Mouse (Mus musculus) embryonic facial prominence, embryonic 14.5 days (tissue): ENCODE measurements around the gene Dhx16. TPM values are rescaled to one million over a fixed set of nuclear protein-coding genes. Genes with fewer than 3 reads are reported as not detected.

Source experiments
- ATAC-seq: fragments of 200-750 bp; cut with Nextera tagmentation; 2 replicates; pipeline ENCODE4 v1.8.0; 2017; ENCODE audit warnings: low read depth, moderate number of reproducible peaks, moderate TSS enrichment
- DNase-seq: peaks from one replicate; pipeline ENCODE4 v3.0.0-alpha.2; 2015; ENCODE audit warnings: low spot score
- H3K27ac ChIP-seq: fragments of 300-500 bp; sonication (generic); replicated peaks from 2 replicates; pipeline ENCODE4 v1.5.1; 2014; ENCODE audit warnings: low read depth, mild to moderate bottlenecking, low read length, moderate library complexity
- H3K27me3 ChIP-seq: fragments of 300-500 bp; sonication (generic); replicated peaks from 2 replicates; pipeline ENCODE4 v1.6.1; 2014; ENCODE audit warnings: low read length; ENCODE audit not compliant: control insufficient read depth, insufficient read depth
- H3K36me3 ChIP-seq: fragments of 300-500 bp; sonication (generic); 2 replicates; pipeline ENCODE4 v1.6.1; 2014; ENCODE audit warnings: low read length, mixed read lengths; ENCODE audit not compliant: control insufficient read depth, insufficient read depth
- H3K4me1 ChIP-seq: fragments of 300-500 bp; sonication (generic); 2 replicates; pipeline ENCODE4 v1.6.1; 2014; ENCODE audit warnings: antibody characterized with exemption, low read length; ENCODE audit not compliant: control insufficient read depth, insufficient read depth
- H3K4me2 ChIP-seq: fragments of 300-500 bp; sonication (generic); 2 replicates; pipeline ENCODE4 v1.6.1; 2014; ENCODE audit warnings: low read depth, mild to moderate bottlenecking, low read length, moderate library complexity, mixed read lengths
- H3K4me3 ChIP-seq: fragments of 300-500 bp; sonication (generic); 2 replicates; pipeline ENCODE4 v1.5.1; 2014; ENCODE audit warnings: low read depth, mild to moderate bottlenecking, low read length
- H3K9ac ChIP-seq: fragments of 300-500 bp; sonication (generic); 2 replicates; pipeline ENCODE4 v1.6.1; 2014; ENCODE audit warnings: low read depth, mild to moderate bottlenecking, low read length, moderate library complexity, mixed read lengths
- H3K9me3 ChIP-seq: fragments of 300-500 bp; sonication (generic); 2 replicates; pipeline ENCODE4 v1.6.1; 2016; ENCODE audit warnings: low read length; ENCODE audit not compliant: control insufficient read depth
- WGBS: fragments of 180-500 bp; shearing (Covaris S2); extraction: QIAGEN DNeasy Blood & Tissue Kit; methylation state at CpG from one replicate; pipeline ENCODE4 v1.1.7; 2014; 5-methylcytosine and 5-hydroxymethylcytosine counted together
- polyA plus RNA-seq: library from polyadenylated mRNA; unstranded; fragments of >200 nt; fragmentation: Nextera tagmentation; extraction: Ambion mirVana; gene quantifications from 2 replicates; pipeline ENCODE4 v1.2.1, GENCODE M21; 2014

The Dhx16 gene
- polyA plus RNA-seq, 1 experiment from 2014 or later, result 40.2 TPM

DNA sequence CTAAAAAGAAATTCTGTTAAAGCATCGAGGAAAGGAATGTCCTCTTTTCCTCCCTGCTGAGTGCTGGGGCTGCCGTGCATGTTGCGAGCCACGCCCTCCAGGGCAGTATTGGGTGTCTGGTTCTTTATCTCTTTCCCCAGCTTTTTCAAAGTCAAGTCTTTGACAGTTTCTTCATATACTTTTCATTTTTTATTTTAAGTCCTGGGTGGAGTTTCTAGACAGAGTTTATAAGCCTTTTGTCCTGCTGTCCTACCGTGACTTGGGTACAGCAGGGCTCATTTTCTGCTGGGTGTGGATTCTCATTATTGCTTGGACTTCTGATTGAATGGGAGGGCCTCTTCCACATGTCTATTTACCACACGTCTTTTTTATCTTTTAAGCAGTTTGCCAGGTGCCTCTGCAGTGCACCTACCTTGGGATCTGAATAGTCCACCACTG, 40.3 kb downstream of the Dhx16 start:
- 42% methylated on average over 6 of the region's 6 CpGs for WGBS
- no peaks in the 10 kb centered on the region for H3K27me3 ChIP-seq
- H3K9ac ChIP-seq, result peak overlapping the region; percentile 92
- H3K4me1 ChIP-seq, result peaks cover 10% of the 10 kb centered on the region
- peak overlapping the region; percentile 98 for H3K27ac ChIP-seq
- no peaks in the 10 kb centered on the region for H3K9me3 ChIP-seq
- ATAC-seq (no peak), DNase-seq (no peak)
- peak overlapping the region; percentile 94 for H3K4me2 ChIP-seq
- H3K36me3 ChIP-seq, result peaks cover 30% of the 10 kb centered on the region
- H3K4me3 ChIP-seq, result peak overlapping the region; percentile 58

- H3K9me3 ChIP-seq, result no peaks in the 10 kb centered on the region
- H3K4me3 ChIP-seq, result no peak overlapping the region
- no peak for DNase-seq
- H3K27ac ChIP-seq, result peak overlapping the region; percentile 98; the same call in 1 of the 2 replicates
- peaks cover 10% of the 10 kb centered on the region for H3K4me1 ChIP-seq
- 85% methylated on average over 1 of the region's 1 CpGs for WGBS
- H3K9ac ChIP-seq, result 0 out of 2 replicates have a peak overlapping the region, but pooled peaks have one; percentile 92
- no peaks in the 10 kb centered on the region for H3K27me3 ChIP-seq
- peaks cover 35% of the 10 kb centered on the region for H3K36me3 ChIP-seq
- H3K4me2 ChIP-seq, result peak overlapping the region; percentile 94; the same call in 1 of the 2 replicates
- no peak for ATAC-seq
Observed at GRCm38 (mm10) chr17:35920384-35920783, 40.8 kb downstream of the Dhx16 start.

DNA sequence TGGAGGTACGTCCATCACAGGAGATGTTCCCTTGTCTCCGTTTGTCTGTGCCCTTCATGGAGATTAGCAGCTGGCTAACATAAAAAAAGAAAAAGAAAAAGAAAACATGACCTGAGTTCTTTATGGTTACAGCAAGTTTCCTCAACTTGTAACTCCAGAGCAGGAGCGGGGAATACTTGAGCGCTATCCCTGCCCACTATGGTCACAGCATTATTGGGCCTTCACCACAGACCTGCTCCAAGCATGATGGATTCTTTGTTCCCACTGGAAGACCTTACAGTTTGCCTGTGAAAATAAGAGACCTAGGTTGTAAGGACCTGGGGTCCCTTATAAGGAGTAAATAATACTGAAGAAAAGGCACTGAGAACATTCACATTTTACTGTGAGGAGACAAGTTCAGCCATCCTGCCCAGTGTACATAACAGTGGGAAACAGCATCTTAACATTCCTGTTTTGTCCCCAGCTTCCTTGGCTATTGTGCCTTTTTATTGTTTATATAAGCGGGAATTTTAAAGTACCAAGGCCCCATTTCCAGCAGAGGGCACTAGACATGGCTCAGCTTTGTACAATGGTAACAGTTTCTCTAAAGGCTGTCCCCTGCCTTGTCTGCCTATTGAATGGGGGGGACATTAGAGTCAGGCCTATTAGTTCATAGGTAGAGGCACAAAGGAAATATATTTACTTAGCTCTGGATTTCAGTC, 41.4 kb downstream of the Dhx16 start:
- Histone ChIP-seq H3K9ac (no peak overlapping the region), H3K4me2 (0 out of 2 replicates have a peak overlapping the region, but pooled peaks have one; percentile 94), H3K4me3 (no peak overlapping the region), H3K9me3 (no peaks in the 10 kb centered on the region), H3K27me3 (no peaks in the 10 kb centered on the region), H3K4me1 (peaks cover 10% of the 10 kb centered on the region), H3K27ac (peak overlapping the region; percentile 39; the same call in 1 of the 2 replicates), H3K36me3 (peaks cover 40% of the 10 kb centered on the region)
- DNase-seq (peak; percentile 65), ATAC-seq (no peak)
- WGBS, result 75% methylated on average over 5 of the region's 5 CpGs

DNA sequence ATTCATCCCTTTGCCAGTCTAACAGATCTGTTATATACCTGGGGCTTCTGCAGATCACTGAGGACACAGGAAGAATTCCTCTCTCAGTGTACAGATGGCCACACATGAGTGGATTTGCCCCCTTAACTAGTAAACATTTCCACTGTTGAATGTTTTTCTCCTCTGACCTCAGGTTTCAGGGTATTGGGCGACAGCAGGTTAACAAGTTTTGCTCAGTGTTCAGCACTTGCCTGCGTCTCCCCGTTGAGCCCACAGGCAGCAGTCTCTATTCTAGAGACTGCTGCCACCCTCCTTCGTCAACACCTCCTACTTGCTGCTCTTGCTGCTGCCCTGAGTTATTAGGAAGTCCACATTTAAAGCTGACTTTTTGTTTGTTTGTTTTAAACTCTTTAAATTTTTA, 42.1 kb downstream of the Dhx16 start:
- Histone ChIP-seq H3K4me1 (peaks cover 10% of the 10 kb centered on the region), H3K9ac (no peak overlapping the region), H3K4me2 (no peak overlapping the region; the same call in 1 of the 2 replicates), H3K4me3 (no peak overlapping the region), H3K36me3 (peaks cover 47% of the 10 kb centered on the region), H3K27me3 (no peaks in the 10 kb centered on the region), H3K9me3 (no peaks in the 10 kb centered on the region), H3K27ac (no peak overlapping the region)
- ATAC-seq (no peak), DNase-seq (no peak)
- 84% methylated on average over 4 of the region's 4 CpGs for WGBS

GRCm38 (mm10) chr17:35922566-35922965, 42.9 kb downstream of the Dhx16 start:
- no peak for DNase-seq
- 89% methylated on average over 3 of the region's 3 CpGs for WGBS
- Histone ChIP-seq H3K9me3 (no peaks in the 10 kb centered on the region), H3K27ac (no peak overlapping the region), H3K36me3 (peaks cover 48% of the 10 kb centered on the region), H3K4me3 (no peak overlapping the region), H3K4me2 (no peak overlapping the region), H3K27me3 (no peaks in the 10 kb centered on the region), H3K9ac (no peak overlapping the region), H3K4me1 (peaks cover 10% of the 10 kb centered on the region)
- ATAC-seq, result no peak

- Histone ChIP-seq H3K4me3 (no peak overlapping the region), H3K36me3 (peaks cover 52% of the 10 kb centered on the region), H3K27me3 (no peaks in the 10 kb centered on the region), H3K4me1 (peaks cover 10% of the 10 kb centered on the region), H3K4me2 (no peak overlapping the region), H3K9ac (no peak overlapping the region), H3K9me3 (no peaks in the 10 kb centered on the region), H3K27ac (no peak overlapping the region)
- ATAC-seq (no peak), DNase-seq (no peak)
- 92% methylated on average over 4 of the region's 4 CpGs for WGBS
Observed at GRCm38 (mm10) chr17:35923281-35923680, 43.7 kb downstream of the Dhx16 start.

GRCm38 (mm10) chr17:35927471-35927870, 47.9 kb downstream of the Dhx16 start:
- 77% methylated on average over 1 of the region's 1 CpGs for WGBS
- Histone ChIP-seq H3K27me3 (no peaks in the 10 kb centered on the region), H3K9ac (no peak overlapping the region), H3K9me3 (no peaks in the 10 kb centered on the region), H3K27ac (no peak overlapping the region), H3K4me1 (no peaks in the 10 kb centered on the region), H3K4me2 (no peak overlapping the region), H3K36me3 (peaks cover 80% of the 10 kb centered on the region), H3K4me3 (no peak overlapping the region)
- DNase-seq, result no peak
- ATAC-seq, result no peak

DNA sequence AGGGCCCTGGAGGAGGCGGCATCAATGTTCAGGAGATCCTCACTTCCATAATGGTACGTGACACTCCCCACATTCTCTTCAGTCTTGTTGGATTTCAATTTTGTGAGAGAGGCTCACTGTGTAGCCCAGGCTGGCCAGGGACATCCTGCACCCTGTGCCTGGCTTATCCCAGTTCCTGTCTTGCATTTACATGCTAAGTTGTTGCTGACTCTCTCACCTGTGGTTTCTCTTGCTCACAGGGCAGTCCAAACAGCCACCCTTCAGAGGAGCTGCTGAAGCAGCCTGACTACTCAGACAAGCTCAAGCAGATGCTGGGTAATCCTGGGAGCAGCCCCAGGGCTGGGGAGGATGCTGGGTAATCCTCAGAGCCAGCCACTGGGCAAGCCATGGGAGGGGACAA, 49.9 kb downstream of the Dhx16 start:
- Histone ChIP-seq H3K27ac (no peak overlapping the region), H3K36me3 (peaks cover 63% of the 10 kb centered on the region), H3K27me3 (no peaks in the 10 kb centered on the region), H3K9ac (no peak overlapping the region), H3K4me1 (no peaks in the 10 kb centered on the region), H3K4me2 (no peak overlapping the region), H3K4me3 (no peak overlapping the region), H3K9me3 (no peaks in the 10 kb centered on the region)
- ATAC-seq (no peak), DNase-seq (no peak)
- 93% methylated on average over 2 of the region's 2 CpGs for WGBS

DNA sequence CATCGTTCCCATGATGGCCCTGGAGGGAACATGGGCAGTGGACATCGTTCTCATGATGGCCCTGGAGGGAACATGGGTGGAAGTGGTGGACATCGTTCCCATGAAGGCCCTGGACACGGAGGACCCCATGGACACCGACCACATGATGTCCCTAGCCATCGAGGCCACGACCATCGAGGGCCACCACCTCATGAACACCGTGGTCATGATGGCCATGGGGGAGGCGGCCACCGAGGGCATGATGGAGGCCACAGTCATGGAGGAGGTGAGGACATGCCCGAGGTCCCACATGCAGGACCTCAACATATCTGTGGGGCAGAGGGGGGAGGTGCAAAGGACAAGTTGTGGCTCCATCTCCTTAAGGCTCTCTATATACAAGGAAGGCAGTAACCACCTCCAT, 51.0 kb downstream of the Dhx16 start:
- peaks cover 52% of the 10 kb centered on the region for H3K36me3 ChIP-seq
- H3K27me3 ChIP-seq, result no peaks in the 10 kb centered on the region
- no peak overlapping the region for H3K4me2 ChIP-seq
- no peak overlapping the region for H3K4me3 ChIP-seq
- 95% methylated on average over 12 of the region's 12 CpGs for WGBS
- no peaks in the 10 kb centered on the region for H3K9me3 ChIP-seq
- no peak overlapping the region for H3K27ac ChIP-seq
- H3K4me1 ChIP-seq, result no peaks in the 10 kb centered on the region
- DNase-seq, result no peak
- ATAC-seq, result no peak
- H3K9ac ChIP-seq, result no peak overlapping the region
